Comparison of ENCODE assay signal across 8 mouse cellular contexts in the genomic region with DNA sequence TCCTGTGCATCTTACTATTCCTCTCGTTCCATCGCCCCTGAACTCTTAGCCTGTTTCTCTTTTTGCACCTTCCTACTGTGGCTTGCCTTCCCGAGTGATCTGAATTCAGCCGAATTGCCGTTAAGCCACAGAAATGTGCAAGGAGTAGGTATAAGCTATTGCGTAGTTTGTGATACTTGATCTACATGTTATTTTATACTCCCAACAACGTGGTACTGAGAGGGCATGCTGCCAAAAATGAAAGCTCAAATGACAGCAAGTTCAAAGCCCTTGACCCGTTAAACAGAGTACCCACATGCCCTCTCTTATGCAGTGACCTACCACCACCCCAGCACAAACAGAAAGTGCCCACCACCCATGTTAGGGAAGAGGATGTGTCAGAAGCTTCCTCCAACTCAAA. TPM values are rescaled to one million over a fixed set of nuclear protein-coding genes. Genes with fewer than 3 reads are reported as not detected.
DNase-seq lines count a peak whose midpoint lies in the region; ATAC-seq and TF ChIP-seq lines count a peak whose summit lies in the region.

No protein-coding gene starts in this region.

- peak overlapping the region; percentile 93 for H3K4me2 ChIP-seq in heart, embryonic 13.5 days
- peak overlapping the region; percentile 95 for H3K4me2 ChIP-seq in hindbrain, embryonic 15.5 days

- DNase-seq in heart, adult 8-10 months (ENCODE audit: low spot score), result no peak
- DNase-seq in lung, postnatal 10 days, result peak; percentile 5
- DNase-seq in spleen, postnatal 4 days (ENCODE audit: low spot score in 2 of 2), result no peak
- DNase-seq in urinary bladder, postnatal 25 days (ENCODE audit: low spot score), result no peak
- no peak for DNase-seq in ovary, adult 18-20 months (ENCODE audit: low spot score)

- WGBS in heart, embryonic 13.5 days, result 6% methylated on average over 8 of the region's 8 CpGs
- WGBS in hindbrain, embryonic 15.5 days, result 5% methylated on average over 8 of the region's 8 CpGs

- peak overlapping the region; percentile 98 for H3K9ac ChIP-seq in heart, embryonic 13.5 days
- peak overlapping the region; percentile 91 for H3K9ac ChIP-seq in hindbrain, embryonic 15.5 days

- no peak for TF ChIP-seq CTCF in bone marrow macrophage, adult 2 months (IDR thresholded peaks at IDR 0.05; ENCODE audit: low read depth, low read length)

- ATAC-seq in heart, embryonic 13.5 days (ENCODE audit: extremely low read depth, insufficient number of reproducible peaks, low FRiP score, low TSS enrichment), result no peak
- ATAC-seq in hindbrain, embryonic 15.5 days (ENCODE audit: low FRiP score, low read depth), result no peak

- H3K4me3 ChIP-seq in heart, embryonic 13.5 days, result peak overlapping the region; percentile 97
- peak overlapping the region; percentile 86 for H3K4me3 ChIP-seq in bone marrow macrophage, adult 2 months (ENCODE audit: insufficient read depth, low read length)
- peak overlapping the region; percentile 84 for H3K4me3 ChIP-seq in hindbrain, embryonic 15.5 days

- peaks cover 19% of the 10 kb centered on the region for H3K4me1 ChIP-seq in heart, embryonic 13.5 days
- peaks cover 11% of the 10 kb centered on the region for H3K4me1 ChIP-seq in bone marrow macrophage, adult 2 months (ENCODE audit: control insufficient read depth, insufficient read depth, low read length)
- H3K4me1 ChIP-seq in hindbrain, embryonic 15.5 days (replicated peaks), result peaks cover 21% of the 10 kb centered on the region

- no peak for TF ChIP-seq POLR2A in bone marrow macrophage, adult 2 months (IDR thresholded peaks at IDR 0.05; ENCODE audit: borderline replicate concordance, low read depth, low read length)

- peak overlapping the region; percentile 80 for H3K27ac ChIP-seq in heart, embryonic 13.5 days (replicated peaks)
- peak overlapping the region; percentile 49 for H3K27ac ChIP-seq in bone marrow macrophage, adult 2 months (ENCODE audit: insufficient read depth, low read depth, low read length)
- H3K27ac ChIP-seq in hindbrain, embryonic 15.5 days (replicated peaks), result peak overlapping the region; percentile 86

- peaks cover 38% of the 10 kb centered on the region for H3K36me3 ChIP-seq in heart, embryonic 13.5 days
- peaks cover 32% of the 10 kb centered on the region for H3K36me3 ChIP-seq in hindbrain, embryonic 15.5 days

- no peaks in the 10 kb centered on the region for H3K9me3 ChIP-seq in heart, embryonic 13.5 days
- H3K9me3 ChIP-seq in hindbrain, embryonic 15.5 days, result no peaks in the 10 kb centered on the region

- H3K27me3 ChIP-seq in heart, embryonic 13.5 days (replicated peaks), result no peaks in the 10 kb centered on the region
- H3K27me3 ChIP-seq in hindbrain, embryonic 15.5 days, result no peaks in the 10 kb centered on the region

RNA-seq across cellular contexts. Expression of gene Eif3f, which starts 0.6 kb away (rescaled TPM):
- 54.0 and 55.4 TPM in 2 replicates for polyA plus RNA-seq in heart, embryonic 13.5 days (2015; fragmentation: Nextera tagmentation; extraction: Ambion mirVana)
- 10 to 100 TPM; 81.4 to 89.7 (median 83.2) TPM for total RNA-seq in heart, adult 8-10 months (2022)
- polyA plus RNA-seq in bone marrow macrophage, adult 2 months (2012; ENCODE audit: insufficient read depth, insufficient read length, missing spikeins), result 191 and 197 TPM in 2 replicates
- 73.6 and 76.5 TPM in 2 replicates for polyA plus RNA-seq in hindbrain, embryonic 15.5 days (2015; fragmentation: Nextera tagmentation; extraction: Ambion mirVana)

RNA-seq across cellular contexts. Expression of gene Nlrp10, which starts 4.9 kb away (rescaled TPM):
- 8.7 and 9.0 TPM in 2 replicates for polyA plus RNA-seq in heart, embryonic 13.5 days (2015; fragmentation: Nextera tagmentation; extraction: Ambion mirVana)
- 10 to 100 TPM; 20.3 to 24.5 (median 21.4) TPM for total RNA-seq in heart, adult 8-10 months (2022)
- 4.8 and 4.9 TPM in 2 replicates for polyA plus RNA-seq in bone marrow macrophage, adult 2 months (2012; ENCODE audit: insufficient read depth, insufficient read length, missing spikeins)
- polyA plus RNA-seq in hindbrain, embryonic 15.5 days (2015; fragmentation: Nextera tagmentation; extraction: Ambion mirVana), result 0.06 TPM in 1 of 2 replicates, not detected in the other

RNA-seq across cellular contexts. Expression of gene Tub, which starts 15.3 kb away (rescaled TPM):
- polyA plus RNA-seq in heart, embryonic 13.5 days (2015; fragmentation: Nextera tagmentation; extraction: Ambion mirVana), result 0.62 and 0.78 TPM in 2 replicates
- under 1 TPM; 0.08 to 0.28 (median 0.18) TPM for total RNA-seq in heart, adult 8-10 months (2022)
- 0.17 TPM in 1 of 2 replicates, not detected in the other for polyA plus RNA-seq in bone marrow macrophage, adult 2 months (2012; ENCODE audit: insufficient read depth, insufficient read length, missing spikeins)
- polyA plus RNA-seq in hindbrain, embryonic 15.5 days (2015; fragmentation: Nextera tagmentation; extraction: Ambion mirVana), result 45.8 and 51.4 TPM in 2 replicates

RNA-seq across cellular contexts. Expression of gene Olfr519, which starts 40.6 kb away (rescaled TPM):
- not detected in 2 replicates for polyA plus RNA-seq in heart, embryonic 13.5 days (2015; fragmentation: Nextera tagmentation; extraction: Ambion mirVana)
- total RNA-seq in heart, adult 8-10 months (2022), result not detected
- polyA plus RNA-seq in bone marrow macrophage, adult 2 months (2012; ENCODE audit: insufficient read depth, insufficient read length, missing spikeins), result not detected in 2 replicates
- polyA plus RNA-seq in hindbrain, embryonic 15.5 days (2015; fragmentation: Nextera tagmentation; extraction: Ambion mirVana), result not detected in 2 replicates

RNA-seq across cellular contexts. Expression of gene Olfr518, which starts 50.0 kb away (rescaled TPM):
- not detected in 2 replicates for polyA plus RNA-seq in heart, embryonic 13.5 days (2015; fragmentation: Nextera tagmentation; extraction: Ambion mirVana)
- not detected for total RNA-seq in heart, adult 8-10 months (2022)
- polyA plus RNA-seq in bone marrow macrophage, adult 2 months (2012; ENCODE audit: insufficient read depth, insufficient read length, missing spikeins), result not detected in 2 replicates
- polyA plus RNA-seq in hindbrain, embryonic 15.5 days (2015; fragmentation: Nextera tagmentation; extraction: Ambion mirVana), result not detected in 2 replicates

Comparison
In these comparisons a context has a peak if more than half of its experiments do, and no peak if none do; other contexts are left out.
1. RNA of gene Tub, which starts 15.3 kb away (polyA plus RNA-seq): 45.8 to 51.4 TPM in hindbrain, embryonic 15.5 days; 0.62 to 0.78 TPM in heart, embryonic 13.5 days and 0.17 TPM in bone marrow macrophage, adult 2 months; every median in the first group is over 10 times any median in the second.
2. Peak in every context shown above with its lines, with median percentiles within 50 percentile points of each other: H3K27ac ChIP-seq and H3K4me3 ChIP-seq.